Mouse (Mus musculus) erythroblast, adult 5-6 weeks (primary cell): ENCODE measurements around the gene Maea. TPM values are rescaled to one million over a fixed set of nuclear protein-coding genes. Genes with fewer than 3 reads are reported as not detected.

ENCODE experiments used
- total RNA-seq, 2 experiments: library from RNA; stranded (forward) in 1 of 2; stranded (reverse) in 1 of 2; fragments of 150-400 nt in 1 of 2; fragments of 200-764, 138-1000 nt in 1 of 2; gene quantifications; 2 replicates each; pipeline versions ENCODE4 v1.2.3 to v1.2.4; 2015 to 2017; ENCODE audit warnings: low replicate concordance in 2 of 2

Maea gene
- total RNA-seq, 2 experiments from 2014 or later = 12.7 to 26.3 TPM

Other genes starting within 250 kb of the Maea start
- not detected in 2 replicates for gene Slc5a1, start 231.3 kb upstream of the Maea start, total RNA-seq (2015; ENCODE audit: low replicate concordance)
- not detected in 2 replicates for gene Slc5a1, start 231.3 kb upstream of the Maea start, total RNA-seq (2017; ENCODE audit: low replicate concordance)
- gene Spon2, start 117.1 kb upstream of the Maea start, total RNA-seq (2015; ENCODE audit: low replicate concordance) = 4.0 TPM in 1 of 2 replicates, not detected in the other
- gene Spon2, start 117.1 kb upstream of the Maea start, total RNA-seq (2017; ENCODE audit: low replicate concordance) = 3.0 TPM in 1 of 2 replicates, not detected in the other
- gene Ctbp1, start 60.5 kb upstream of the Maea start, total RNA-seq (2015; ENCODE audit: low replicate concordance) = 54.0 and 58.3 TPM in 2 replicates
- gene Ctbp1, start 60.5 kb upstream of the Maea start, total RNA-seq (2017; ENCODE audit: low replicate concordance) = 55.8 and 90.1 TPM in 2 replicates
- 5.6 and 6.5 TPM in 2 replicates for gene Uvssa, start 43.0 kb downstream of the Maea start, total RNA-seq (2015; ENCODE audit: low replicate concordance)
- 5.3 and 6.9 TPM in 2 replicates for gene Uvssa, start 43.0 kb downstream of the Maea start, total RNA-seq (2017; ENCODE audit: low replicate concordance)
- not detected in 2 replicates for gene Nkx1-1, start 98.5 kb downstream of the Maea start, total RNA-seq (2015; ENCODE audit: low replicate concordance)
- gene Nkx1-1, start 98.5 kb downstream of the Maea start, total RNA-seq (2017; ENCODE audit: low replicate concordance) = not detected in 2 replicates